Mouse (Mus musculus) heart, embryonic 14.5 days (tissue): Measurements from ENCODE around the gene Tm4sf5. TPM values are rescaled to one million over a fixed set of nuclear protein-coding genes. Genes with fewer than 3 reads are reported as not detected.

Experiments
- ATAC-seq: fragments of 200-750 bp; cut with Nextera tagmentation; 2 replicates; pipeline ENCODE4 v1.8.0; 2017; ENCODE audit warnings: low read depth, moderate TSS enrichment; ENCODE audit not compliant: insufficient number of reproducible peaks, insufficient read depth, low FRiP score
- H3K27ac ChIP-seq, 2 experiments: fragments of 200-500 bp in 1 of 2; fragments of 300-500 bp in 1 of 2; sonication (generic) in 1 of 2; replicated peaks in 1 of 2; 2 replicates each; pipeline ENCODE4 v1.5.1; 2012 to 2014; ENCODE audit warnings: low read depth in 2 of 2, low read length in 2 of 2, control low read depth in 1 of 2, mild to moderate bottlenecking in 1 of 2, mixed read lengths in 1 of 2; ENCODE audit not compliant: control insufficient read depth in 1 of 2, insufficient read depth in 1 of 2
- H3K27me3 ChIP-seq: fragments of 300-500 bp; sonication (generic); 2 replicates; pipeline ENCODE4 v1.6.1; 2014; ENCODE audit warnings: mild to moderate bottlenecking, low read length, control low read depth; ENCODE audit not compliant: control insufficient read depth, insufficient read depth
- H3K36me3 ChIP-seq: fragments of 300-500 bp; sonication (generic); 2 replicates; pipeline ENCODE4 v1.6.1; 2014; ENCODE audit warnings: mild to moderate bottlenecking, control low read depth, low read length, mixed read lengths; ENCODE audit not compliant: control insufficient read depth, insufficient read depth
- H3K4me1 ChIP-seq, 2 experiments: fragments of 200-500 bp in 1 of 2; fragments of 300-500 bp in 1 of 2; sonication (generic) in 1 of 2; 2 replicates each; pipeline ENCODE4 v1.6.1; 2012 to 2014; ENCODE audit warnings: low read length in 2 of 2, control low read depth in 1 of 2, mixed read lengths in 1 of 2; ENCODE audit not compliant: control insufficient read depth in 2 of 2, insufficient read depth in 2 of 2
- H3K4me2 ChIP-seq: fragments of 300-500 bp; sonication (generic); 2 replicates; pipeline ENCODE4 v1.6.1; 2014; ENCODE audit warnings: mild to moderate bottlenecking, low read length
- H3K4me3 ChIP-seq, 2 experiments: fragments of 200-500 bp in 1 of 2; fragments of 300-500 bp in 1 of 2; sonication (generic) in 1 of 2; 2 replicates each; pipeline ENCODE4 v1.5.1; 2012 to 2014; ENCODE audit warnings: low read length in 2 of 2, mild to moderate bottlenecking in 2 of 2, control low read depth in 1 of 2, low read depth in 1 of 2, moderate library complexity in 1 of 2; ENCODE audit not compliant: control insufficient read depth in 1 of 2, insufficient read depth in 1 of 2
- H3K9ac ChIP-seq: fragments of 300-500 bp; sonication (generic); 2 replicates; pipeline ENCODE4 v1.6.1; 2014; ENCODE audit warnings: mild to moderate bottlenecking, low read length
- H3K9me3 ChIP-seq: fragments of 300-500 bp; sonication (generic); 2 replicates; pipeline ENCODE4 v1.6.1; 2016; ENCODE audit warnings: low read length, control low read depth; ENCODE audit not compliant: control insufficient read depth
- WGBS: fragments of 180-500 bp; shearing (Covaris S2); extraction: QIAGEN DNeasy Blood & Tissue Kit; methylation state at CpG from one replicate; pipeline ENCODE4 v1.1.7; 2014; 5-methylcytosine and 5-hydroxymethylcytosine counted together
- polyA plus RNA-seq: library from polyadenylated mRNA; unstranded; fragments of >200 nt; fragmentation: Nextera tagmentation; extraction: Ambion mirVana; gene quantifications from 2 replicates; pipeline ENCODE4 v1.2.1, GENCODE M21; 2014

The Tm4sf5 gene
- polyA plus RNA-seq, 1 experiment from 2014 or later = 10.5 TPM

DNA sequence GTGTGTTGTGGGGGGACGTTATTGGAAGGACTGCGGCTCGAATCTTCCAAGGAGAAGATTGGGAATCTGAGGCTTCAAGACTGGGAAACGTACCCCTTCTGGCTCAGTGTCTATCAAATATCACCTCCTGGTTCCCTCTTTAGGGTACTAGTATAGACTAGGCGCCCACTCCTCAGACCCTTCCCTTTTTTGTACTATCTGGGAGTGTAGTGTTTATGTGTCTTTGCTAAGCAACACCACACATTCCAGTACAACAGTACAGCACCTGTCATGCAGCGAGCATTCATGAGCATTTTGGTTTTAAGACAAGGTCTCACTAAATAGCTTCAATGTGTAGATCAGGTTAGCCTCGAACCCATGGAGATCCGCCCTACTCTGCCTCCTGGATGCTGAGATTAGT is 46.5 kb downstream of the Tm4sf5 start:
- Histone ChIP-seq H3K4me2 (no peak overlapping the region), H3K4me1 (0 out of 4 replicates have a peak, but pooled peaks cover 0 to 2% of the 10 kb centered on the region in 2 experiments), H3K4me3 (no peak overlapping the region), H3K27me3 (no peaks in the 10 kb centered on the region), H3K36me3 (peaks cover 40% of the 10 kb centered on the region), H3K27ac (no peak overlapping the region), H3K9ac (no peak overlapping the region), H3K9me3 (no peaks in the 10 kb centered on the region)
- WGBS = 86% methylated on average over 8 of the region's 8 CpGs
- ATAC-seq = no peak

DNA sequence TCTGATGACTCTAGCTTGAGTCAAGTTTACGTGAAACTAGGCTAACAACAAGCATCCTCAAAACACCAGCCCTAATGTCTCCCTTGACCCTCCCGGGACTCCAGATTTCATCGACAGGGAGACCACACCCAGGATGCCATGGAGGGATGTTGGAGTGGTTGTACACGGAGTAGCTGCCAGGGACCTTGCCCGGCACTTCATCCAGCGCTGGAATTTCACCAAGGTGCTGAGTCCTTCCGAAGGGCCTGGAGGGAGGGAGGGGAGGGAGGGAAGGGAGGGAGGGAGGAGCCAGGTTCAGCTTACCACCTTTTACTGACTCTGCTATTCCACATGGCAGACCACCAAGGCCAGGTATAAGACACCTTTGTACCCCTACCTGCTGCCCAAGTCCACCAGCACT is 48.9 kb downstream of the Tm4sf5 start:
- Histone ChIP-seq H3K9ac (no peak overlapping the region), H3K4me1 (no peaks in the 10 kb centered on the region), H3K36me3 (peaks cover 47% of the 10 kb centered on the region), H3K27ac (no peak overlapping the region), H3K4me2 (no peak overlapping the region), H3K9me3 (no peaks in the 10 kb centered on the region), H3K4me3 (no peak overlapping the region), H3K27me3 (no peaks in the 10 kb centered on the region)
- WGBS = 42% methylated on average over 7 of the region's 7 CpGs
- ATAC-seq = no peak

DNA sequence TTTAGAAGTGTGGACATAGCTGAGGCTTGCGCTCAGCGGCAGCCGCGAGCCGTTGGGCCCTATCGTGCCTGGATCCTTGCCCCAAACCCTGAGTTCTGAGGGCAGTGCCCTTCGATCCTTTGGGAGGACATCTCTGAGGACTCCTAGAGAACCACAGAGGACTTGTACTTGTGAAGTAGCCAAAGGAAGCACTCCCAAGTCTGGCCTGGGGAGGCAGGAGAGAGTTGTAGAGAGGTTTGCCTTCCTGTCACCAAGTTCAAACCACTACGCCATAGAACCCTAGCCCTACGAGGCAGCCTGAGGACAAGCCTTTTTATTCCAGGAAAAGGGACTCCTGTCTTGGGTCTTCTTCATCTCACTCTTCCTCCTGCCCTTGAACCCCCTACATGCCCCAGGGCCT is 52.5 kb downstream of the Tm4sf5 start:
- H3K27ac ChIP-seq = no peak overlapping the region
- H3K27me3 ChIP-seq = no peaks in the 10 kb centered on the region
- no peak overlapping the region for H3K4me2 ChIP-seq
- 84% methylated on average over 9 of the region's 9 CpGs for WGBS
- no peak overlapping the region for H3K9ac ChIP-seq
- peaks cover 34% of the 10 kb centered on the region for H3K36me3 ChIP-seq
- H3K4me1 ChIP-seq = peaks cover 0 to 7% of the 10 kb centered on the region in 2 experiments; a peak in 1 of 4 replicates
- no peak overlapping the region for H3K4me3 ChIP-seq
- no peak for ATAC-seq
- no peaks in the 10 kb centered on the region for H3K9me3 ChIP-seq

Other genes with a start within 250 kb of the Tm4sf5 start
- gene Alox12, start 249.9 kb upstream of the Tm4sf5 start, polyA plus RNA-seq = 3.0 TPM in 2 replicates
- not detected in 2 replicates for gene Alox12e, start 182.6 kb upstream of the Tm4sf5 start, polyA plus RNA-seq
- 0.13 TPM in 1 of 2 replicates, not detected in the other for gene Alox15, start 153.2 kb upstream of the Tm4sf5 start, polyA plus RNA-seq
- gene Pelp1, start 95.2 kb upstream of the Tm4sf5 start, polyA plus RNA-seq = 17.8 and 17.9 TPM in 2 replicates
- 5.4 and 8.6 TPM in 2 replicates for gene Arrb2, start 72.6 kb upstream of the Tm4sf5 start, polyA plus RNA-seq
- gene Med11, start 53.3 kb upstream of the Tm4sf5 start, polyA plus RNA-seq = 25.1 and 26.8 TPM in 2 replicates
- 0.95 and 2.0 TPM in 2 replicates for gene Zmynd15, start 45.8 kb upstream of the Tm4sf5 start, polyA plus RNA-seq
- gene Cxcl16, start 45.3 kb upstream of the Tm4sf5 start, polyA plus RNA-seq = 9.4 and 10.3 TPM in 2 replicates
- 0.32 and 0.43 TPM in 2 replicates for gene Vmo1, start 9.4 kb downstream of the Tm4sf5 start, polyA plus RNA-seq
- gene Gltpd2, start 14.0 kb downstream of the Tm4sf5 start, polyA plus RNA-seq = 0.27 and 0.49 TPM in 2 replicates
- gene Psmb6, start 20.1 kb downstream of the Tm4sf5 start, polyA plus RNA-seq = 625 and 657 TPM in 2 replicates
- not detected in 2 replicates for gene Gm40193, start 27.7 kb downstream of the Tm4sf5 start, polyA plus RNA-seq
- 11.1 and 11.7 TPM in 2 replicates for gene Pld2, start 34.8 kb downstream of the Tm4sf5 start, polyA plus RNA-seq
- 12.7 and 13.2 TPM in 2 replicates for gene Mink1, start 57.6 kb downstream of the Tm4sf5 start, polyA plus RNA-seq
- not detected in 2 replicates for gene 4930544D05Rik, start 110.6 kb downstream of the Tm4sf5 start, polyA plus RNA-seq
- not detected in 2 replicates for gene Chrne, start 114.0 kb downstream of the Tm4sf5 start, polyA plus RNA-seq
- 0.74 and 1.2 TPM in 2 replicates for gene Gp1ba, start 133.9 kb downstream of the Tm4sf5 start, polyA plus RNA-seq
- 73.2 and 75.9 TPM in 2 replicates for gene Rnf167, start 142.0 kb downstream of the Tm4sf5 start, polyA plus RNA-seq
- gene Slc25a11, start 142.2 kb downstream of the Tm4sf5 start, polyA plus RNA-seq = 290 and 303 TPM in 2 replicates
- gene Pfn1, start 149.4 kb downstream of the Tm4sf5 start, polyA plus RNA-seq = 1,353 and 1,384 TPM in 2 replicates
- 468 and 495 TPM in 2 replicates for gene Eno3, start 152.0 kb downstream of the Tm4sf5 start, polyA plus RNA-seq
- 177 TPM in 2 replicates for gene Spag7, start 164.2 kb downstream of the Tm4sf5 start, polyA plus RNA-seq
- 13.7 and 13.8 TPM in 2 replicates for gene Camta2, start 182.9 kb downstream of the Tm4sf5 start, polyA plus RNA-seq
- gene Inca1, start 194.9 kb downstream of the Tm4sf5 start, polyA plus RNA-seq = 2.1 and 2.7 TPM in 2 replicates
- gene Kif1c, start 195.3 kb downstream of the Tm4sf5 start, polyA plus RNA-seq = 13.9 and 18.9 TPM in 2 replicates